Mouse (Mus musculus): ENCODE results near the gene Sv2a. TPM values are rescaled to one million over a fixed set of nuclear protein-coding genes. Genes with fewer than 3 reads are reported as not detected.
A peak's percentile ranks its signal among the peaks of the same experiment; 100 is the strongest.
"Not testable (repeated sequence)": the region's sequence is repeated elsewhere in the genome, so short reads cannot be mapped to it uniquely, and the experiment has no call there.

The Sv2a gene
- polyA plus RNA-seq, 1 experiment = 0.54 TPM

- Histone ChIP-seq H3K4me3 (ENCODE audit: control insufficient read depth, low read depth, low read length) (peak within 1 kb of the TSS; percentile 86), H3K27ac (ENCODE audit: control insufficient read depth, insufficient read depth, low read depth, low read length) (peak within 1 kb of the TSS; percentile 84)
- H3K4me1 ChIP-seq (ENCODE audit: control insufficient read depth, insufficient read depth, low read length); H3K27me3 ChIP-seq (ENCODE audit: control insufficient read depth, insufficient read depth, low read length); H3K36me3 ChIP-seq (ENCODE audit: control insufficient read depth, insufficient read depth, low read length): not testable (repeated sequence)
- TF ChIP-seq POLR2A (IDR thresholded peaks at IDR 0.05; ENCODE audit: control insufficient read depth, low read depth, low read length) = peak; percentile 73
Observed at GRCm38 (mm10) chr3:96239949-96240798, 59.2 kb downstream of the Sv2a start, which contains the start of gene Hist2h2aa2. Gene Hist2h2aa2, minus strand, starts transcription at chr3:96240276.

- no peak for TF ChIP-seq CTCF (IDR thresholded peaks at IDR 0.05; ENCODE audit: control insufficient read depth, insufficient read depth, insufficient replicate concordance, low read depth, low read length)
- no peak for TF ChIP-seq POLR2A (IDR thresholded peaks at IDR 0.05; ENCODE audit: control insufficient read depth, low read depth, low read length)
- H3K27me3 ChIP-seq (ENCODE audit: control insufficient read depth, insufficient read depth, low read length) = no peaks in the 10 kb centered on the region
- H3K4me1 ChIP-seq (ENCODE audit: control insufficient read depth, insufficient read depth, low read length) = peaks cover 5% of the 10 kb centered on the region; the same call in 1 of the 2 replicates
- no peaks in the 10 kb centered on the region for H3K36me3 ChIP-seq (ENCODE audit: control insufficient read depth, insufficient read depth, low read length)
- H3K27ac ChIP-seq (ENCODE audit: control insufficient read depth, insufficient read depth, low read depth, low read length) = peak overlapping the region; percentile 84
- H3K4me3 ChIP-seq (ENCODE audit: control insufficient read depth, low read depth, low read length) = peak overlapping the region; percentile 74; the same call in 1 of the 2 replicates
Observed at GRCm38 (mm10) chr3:96240799-96241197, 59.8 kb downstream of the Sv2a start.

GRCm38 (mm10) chr3:96243921-96244572 is 63.1 kb downstream of the Sv2a start:
- Histone ChIP-seq H3K27ac (ENCODE audit: control insufficient read depth, insufficient read depth, low read depth, low read length) (peak overlapping the region; percentile 5), H3K4me1 (ENCODE audit: control insufficient read depth, insufficient read depth, low read length) (peaks cover 2% of the 10 kb centered on the region), H3K36me3 (ENCODE audit: control insufficient read depth, insufficient read depth, low read length) (no peaks in the 10 kb centered on the region), H3K27me3 (ENCODE audit: control insufficient read depth, insufficient read depth, low read length) (no peaks in the 10 kb centered on the region), H3K4me3 (ENCODE audit: control insufficient read depth, low read depth, low read length) (peak overlapping the region; percentile 73)
- no peak for TF ChIP-seq POLR2A (IDR thresholded peaks at IDR 0.05; ENCODE audit: control insufficient read depth, low read depth, low read length)
- TF ChIP-seq CTCF (IDR thresholded peaks at IDR 0.05; ENCODE audit: control insufficient read depth, insufficient read depth, insufficient replicate concordance, low read depth, low read length) = no peak

Other genes with a start within 250 kb of the Sv2a start
- 43.8 and 55.7 TPM in 2 replicates for gene Plekho1, start 185.2 kb upstream of the Sv2a start, polyA plus RNA-seq (2012; rRNA removed)
- gene Vps45, start 122.7 kb upstream of the Sv2a start, polyA plus RNA-seq (2012; rRNA removed) = 3.3 and 4.1 TPM in 2 replicates
- gene Otud7b, start 76.6 kb upstream of the Sv2a start, polyA plus RNA-seq (2012; rRNA removed) = 46.0 and 46.1 TPM in 2 replicates
- 0.93 and 1.1 TPM in 2 replicates for gene Mtmr11, start 19.1 kb upstream of the Sv2a start, polyA plus RNA-seq (2012; rRNA removed)
- gene Sf3b4, start 8.8 kb upstream of the Sv2a start, polyA plus RNA-seq (2012; rRNA removed) = 141 and 143 TPM in 2 replicates
- gene Bola1, start 38.6 kb downstream of the Sv2a start, polyA plus RNA-seq (2012; rRNA removed) = 38.3 and 47.3 TPM in 2 replicates
- 3.7 and 3.9 TPM in 2 replicates for gene Hist2h2ab, start 38.7 kb downstream of the Sv2a start, polyA plus RNA-seq (2012; rRNA removed)
- gene Hist2h2ac, start 39.7 kb downstream of the Sv2a start, polyA plus RNA-seq (2012; rRNA removed) = 7.3 and 9.4 TPM in 2 replicates
- gene Hist2h2be, start 40.0 kb downstream of the Sv2a start, polyA plus RNA-seq (2012; rRNA removed) = 11.3 and 13.0 TPM in 2 replicates
- 18.0 and 18.3 TPM in 2 replicates for gene Hist2h3c2, start 58.0 kb downstream of the Sv2a start, polyA plus RNA-seq (2012; rRNA removed)
- 37.8 and 209 TPM in 2 replicates for gene Hist2h2aa2, start 59.1 kb downstream of the Sv2a start, polyA plus RNA-seq (2012; rRNA removed)
- gene Hist2h2aa1, start 64.3 kb downstream of the Sv2a start, polyA plus RNA-seq (2012; rRNA removed) = 1,076 and 1,288 TPM in 2 replicates
- gene Hist2h3c1, start 65.5 kb downstream of the Sv2a start, polyA plus RNA-seq (2012; rRNA removed) = not detected in 2 replicates
- gene Hist2h4, start 82.2 kb downstream of the Sv2a start, polyA plus RNA-seq (2012; rRNA removed) = 0.42 and 0.43 TPM in 2 replicates
- gene Hist2h3b, start 87.5 kb downstream of the Sv2a start, polyA plus RNA-seq (2012; rRNA removed) = 5.0 and 6.2 TPM in 2 replicates
- gene Hist2h2bb, start 88.6 kb downstream of the Sv2a start, polyA plus RNA-seq (2012; rRNA removed) = 1.4 and 1.6 TPM in 2 replicates
- gene Fcgr1, start 112.8 kb downstream of the Sv2a start, polyA plus RNA-seq (2012; rRNA removed) = 0.19 and 0.23 TPM in 2 replicates

Data from testis, adult 2 months (tissue).